Mouse (Mus musculus): ENCODE results near the gene Ltb. TPM values are rescaled to one million over a fixed set of nuclear protein-coding genes. Genes with fewer than 3 reads are reported as not detected.
A peak's percentile ranks its signal among the peaks of the same experiment; 100 is the strongest.
"Not testable (repeated sequence)": the region's sequence is repeated elsewhere in the genome, so short reads cannot be mapped to it uniquely, and the experiment has no call there.

Ltb gene
- polyA plus RNA-seq, 1 experiment from 2014 or later, result 0.39 TPM

- WGBS, result 85% methylated on average over 28 of the region's 28 CpGs
- H3K4me3 ChIP-seq, result no peak within 1 kb of the TSS
- H3K27ac ChIP-seq, result 0 out of 2 replicates have a peak within 1 kb of the TSS, but pooled peaks have one; percentile 12
- H3K9me3 ChIP-seq, result no peaks in the 10 kb centered on the region
- no peak within 1 kb of the TSS for H3K9ac ChIP-seq
- H3K4me2 ChIP-seq (replicated peaks), result no peak within 1 kb of the TSS
- H3K27me3 ChIP-seq (replicated peaks), result no peaks in the 10 kb centered on the region
- peaks cover 27% of the 10 kb centered on the region for H3K36me3 ChIP-seq
- ATAC-seq (ENCODE audit: low FRiP score, low read depth), result no peak
- no peaks in the 10 kb centered on the region; the same call in 1 of the 2 replicates for H3K4me1 ChIP-seq
These were observed 26.1 kb downstream of the Ltb start, which contains the start of gene Gm16181 for GRCm38 (mm10) chr17:35220156-35220952. Gm16181 (plus strand) TSS chr17:35220834.

GRCm38 (mm10) chr17:35222299-35222698 lies 28.1 kb downstream of the Ltb start:
- peaks cover 37% of the 10 kb centered on the region for H3K36me3 ChIP-seq
- no peak overlapping the region for H3K4me2 ChIP-seq (replicated peaks)
- WGBS, result 77% methylated on average over 6 of the region's 6 CpGs
- ATAC-seq (ENCODE audit: low FRiP score, low read depth), result no peak
- H3K4me1 ChIP-seq, result no peaks in the 10 kb centered on the region; the same call in 1 of the 2 replicates
- no peak overlapping the region for H3K4me3 ChIP-seq
- H3K27me3 ChIP-seq (replicated peaks), result no peaks in the 10 kb centered on the region
- 0 out of 2 replicates have a peak overlapping the region, but pooled peaks have one; percentile 3 for H3K9ac ChIP-seq
- H3K27ac ChIP-seq, result no peak overlapping the region
- no peaks in the 10 kb centered on the region for H3K9me3 ChIP-seq

- Histone ChIP-seq H3K9ac (no peak overlapping the region), H3K9me3 (no peaks in the 10 kb centered on the region), H3K4me2 (replicated peaks) (no peak overlapping the region), H3K27me3 (replicated peaks) (no peaks in the 10 kb centered on the region), H3K4me1 (no peaks in the 10 kb centered on the region; the same call in 1 of the 2 replicates), H3K4me3 (no peak overlapping the region), H3K27ac (no peak overlapping the region), H3K36me3 (peaks cover 56% of the 10 kb centered on the region)
- 95% methylated on average over 4 of the region's 4 CpGs for WGBS
- no peak for ATAC-seq (ENCODE audit: low FRiP score, low read depth)
These were observed 30.4 kb downstream of the Ltb start for GRCm38 (mm10) chr17:35224641-35225040.

GRCm38 (mm10) chr17:35225456-35225855 lies 31.2 kb downstream of the Ltb start:
- no peak overlapping the region for H3K4me3 ChIP-seq
- peaks cover 54% of the 10 kb centered on the region for H3K36me3 ChIP-seq
- H3K4me2 ChIP-seq (replicated peaks), result no peak overlapping the region
- H3K27ac ChIP-seq, result no peak overlapping the region
- H3K9me3 ChIP-seq, result no peaks in the 10 kb centered on the region
- WGBS, result 95% methylated on average over 5 of the region's 5 CpGs
- H3K9ac ChIP-seq, result no peak overlapping the region
- no peaks in the 10 kb centered on the region for H3K27me3 ChIP-seq (replicated peaks)
- ATAC-seq (ENCODE audit: low FRiP score, low read depth), result no peak
- H3K4me1 ChIP-seq, result no peaks in the 10 kb centered on the region; the same call in 1 of the 2 replicates

GRCm38 (mm10) chr17:35226561-35227046 lies 32.4 kb downstream of the Ltb start:
- no peaks in the 10 kb centered on the region for H3K4me1 ChIP-seq

GRCm38 (mm10) chr17:35231022-35231421 lies 36.8 kb downstream of the Ltb start:
- peaks cover 20% of the 10 kb centered on the region; the same call in 1 of the 2 replicates for H3K4me1 ChIP-seq
- H3K9me3 ChIP-seq, result no peaks in the 10 kb centered on the region
- H3K4me2 ChIP-seq (replicated peaks), result no peak overlapping the region
- no peaks in the 10 kb centered on the region for H3K27me3 ChIP-seq (replicated peaks)
- ATAC-seq (ENCODE audit: low FRiP score, low read depth), result no peak
- H3K27ac ChIP-seq, result no peak overlapping the region
- 95% methylated on average over 10 of the region's 10 CpGs for WGBS
- no peak overlapping the region for H3K4me3 ChIP-seq
- no peak overlapping the region for H3K9ac ChIP-seq
- peaks cover 41% of the 10 kb centered on the region for H3K36me3 ChIP-seq

More at GRCm38 (mm10) chr17:35226561-35227046, 32.4 kb downstream of the Ltb start:
- Histone ChIP-seq H3K27ac (no peak overlapping the region), H3K36me3 (peaks cover 54% of the 10 kb centered on the region), H3K27me3 (replicated peaks) (no peaks in the 10 kb centered on the region), H3K4me3 (no peak overlapping the region), H3K9me3 (no peaks in the 10 kb centered on the region), H3K4me2 (replicated peaks) (no peak overlapping the region), H3K9ac (no peak overlapping the region)
- WGBS, result 89% methylated on average over 14 of the region's 14 CpGs
- ATAC-seq (ENCODE audit: low FRiP score, low read depth), result no peak

GRCm38 (mm10) chr17:35232043-35232442 lies 37.8 kb downstream of the Ltb start:
- Histone ChIP-seq H3K36me3 (peaks cover 37% of the 10 kb centered on the region), H3K4me3 (no peak overlapping the region), H3K4me1 (peaks cover 26% of the 10 kb centered on the region), H3K27me3 (replicated peaks) (no peaks in the 10 kb centered on the region), H3K9ac (no peak overlapping the region), H3K4me2 (replicated peaks) (peak overlapping the region; percentile 14; the same call in 1 of the 2 replicates), H3K9me3 (no peaks in the 10 kb centered on the region), H3K27ac (no peak overlapping the region)
- WGBS, result 14% methylated on average over 12 of the region's 12 CpGs
- no peak for ATAC-seq (ENCODE audit: low FRiP score, low read depth)

GRCm38 (mm10) chr17:35232659-35233058 lies 38.4 kb downstream of the Ltb start:
- H3K9me3 ChIP-seq, result no peaks in the 10 kb centered on the region
- no peak overlapping the region for H3K9ac ChIP-seq
- peaks cover 32% of the 10 kb centered on the region for H3K36me3 ChIP-seq
- WGBS, result 90% methylated on average over 5 of the region's 5 CpGs
- no peak for ATAC-seq (ENCODE audit: low FRiP score, low read depth)
- H3K27me3 ChIP-seq (replicated peaks), result no peaks in the 10 kb centered on the region
- H3K4me1 ChIP-seq, result peaks cover 31% of the 10 kb centered on the region
- H3K27ac ChIP-seq, result no peak overlapping the region
- no peak overlapping the region for H3K4me3 ChIP-seq
- H3K4me2 ChIP-seq (replicated peaks), result no peak overlapping the region

GRCm38 (mm10) chr17:35233114-35233980 lies 39.1 kb downstream of the Ltb start, which contains the start of gene Atp6v1g2:
Atp6v1g2 (plus strand) TSS chr17:35233660.
- ATAC-seq (ENCODE audit: low FRiP score, low read depth), result no peak
- Histone ChIP-seq H3K27me3 (replicated peaks) (no peaks in the 10 kb centered on the region), H3K27ac (no peak within 1 kb of the TSS), H3K9ac (0 out of 2 replicates have a peak within 1 kb of the TSS, but pooled peaks have one; percentile 17), H3K4me3 (peak within 1 kb of the TSS; percentile 58; the same call in 1 of the 2 replicates), H3K9me3 (no peaks in the 10 kb centered on the region), H3K36me3 (peaks cover 25% of the 10 kb centered on the region), H3K4me2 (replicated peaks) (peak within 1 kb of the TSS; percentile 90), H3K4me1 (peaks cover 31% of the 10 kb centered on the region)
- 85% methylated on average over 18 of the region's 18 CpGs for WGBS

GRCm38 (mm10) chr17:35234090-35234489 lies 39.9 kb downstream of the Ltb start:
- not testable (repeated sequence) for H3K27me3 ChIP-seq (replicated peaks); H3K4me3 ChIP-seq; ATAC-seq (ENCODE audit: low FRiP score, low read depth); H3K27ac ChIP-seq; H3K9ac ChIP-seq; H3K9me3 ChIP-seq
- Histone ChIP-seq H3K4me2 (replicated peaks) (peak overlapping the region; percentile 90; the same call in 1 of the 2 replicates), H3K36me3 (peaks cover 19% of the 10 kb centered on the region), H3K4me1 (peaks cover 31% of the 10 kb centered on the region)
- WGBS, result 85% methylated on average over 7 of the region's 7 CpGs

GRCm38 (mm10) chr17:35234903-35235302 lies 40.7 kb downstream of the Ltb start:
- Histone ChIP-seq H3K9me3 (no peaks in the 10 kb centered on the region), H3K4me1 (peaks cover 31% of the 10 kb centered on the region), H3K9ac (peak overlapping the region; percentile 81), H3K36me3 (peaks cover 11% of the 10 kb centered on the region), H3K4me2 (replicated peaks) (peak overlapping the region; percentile 90), H3K27me3 (replicated peaks) (no peaks in the 10 kb centered on the region), H3K4me3 (peak overlapping the region; percentile 58), H3K27ac (peak overlapping the region; percentile 87)
- 4% methylated on average over 31 of the region's 31 CpGs for WGBS
- peak; percentile 23; the same call in 1 of the 2 replicates for ATAC-seq (ENCODE audit: low FRiP score, low read depth)

Measured in neural tube, embryonic 12.5 days (tissue).